Mouse (Mus musculus): ENCODE data around the gene Hmx2.

The Hmx2 gene

DNA sequence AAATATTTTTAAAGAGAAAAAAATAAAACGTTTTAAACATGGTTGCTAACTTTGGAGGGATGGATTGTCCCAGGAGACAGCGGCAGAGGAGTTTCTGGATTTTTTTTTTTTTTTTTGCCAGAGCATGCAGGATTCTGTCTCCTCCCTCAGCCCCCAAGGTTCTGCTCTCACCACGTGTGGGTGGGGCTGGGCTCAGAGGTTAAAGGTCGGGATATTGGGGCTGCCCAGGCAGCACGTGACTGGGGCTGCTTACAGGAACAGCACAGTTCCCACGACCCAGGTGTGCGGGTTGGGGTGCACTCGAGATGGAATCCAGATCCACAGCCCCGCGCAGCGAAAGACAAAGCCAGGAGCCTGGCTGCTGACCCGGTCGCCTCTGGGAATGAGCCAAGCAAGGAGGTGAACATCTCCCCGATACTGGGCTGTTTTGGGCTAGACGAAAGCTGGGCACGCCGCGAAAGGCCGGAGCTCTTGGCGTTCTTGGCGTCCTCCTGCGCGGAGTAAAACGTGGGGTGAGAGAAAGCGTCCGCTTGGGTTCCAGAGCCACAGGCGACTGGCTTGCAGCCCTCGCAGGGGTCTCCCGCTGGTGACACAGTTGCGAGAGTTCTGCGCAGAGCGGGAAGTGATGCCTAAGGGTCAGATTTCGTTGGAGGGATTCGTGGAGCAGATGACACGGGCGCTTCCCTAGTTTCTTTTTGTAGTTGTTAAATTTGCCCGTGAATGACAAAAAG, 8.1 kb downstream of the Hmx2 start:
- DNase-seq = peak in 1 of 2 experiments; percentile 54

DNA sequence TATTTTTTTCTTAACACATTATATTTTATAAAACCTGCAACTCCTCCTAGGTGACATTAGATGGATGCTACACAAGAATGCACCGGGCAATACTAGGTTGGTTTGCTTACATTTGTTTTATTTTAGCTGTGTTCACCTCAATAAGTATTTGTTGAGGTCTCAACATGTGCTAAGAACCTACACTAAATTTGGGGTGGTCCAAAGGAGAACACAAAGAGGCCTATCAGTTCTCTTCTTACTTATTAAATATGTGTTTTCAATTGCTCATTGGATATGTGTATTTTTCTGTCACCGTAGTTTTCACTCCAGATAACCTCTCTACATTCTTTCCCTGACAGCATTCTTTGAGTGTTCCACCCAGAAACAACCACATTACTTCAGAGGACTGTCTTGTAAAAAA, 9.2 kb downstream of the Hmx2 start:
- DNase-seq = no peak

DNA sequence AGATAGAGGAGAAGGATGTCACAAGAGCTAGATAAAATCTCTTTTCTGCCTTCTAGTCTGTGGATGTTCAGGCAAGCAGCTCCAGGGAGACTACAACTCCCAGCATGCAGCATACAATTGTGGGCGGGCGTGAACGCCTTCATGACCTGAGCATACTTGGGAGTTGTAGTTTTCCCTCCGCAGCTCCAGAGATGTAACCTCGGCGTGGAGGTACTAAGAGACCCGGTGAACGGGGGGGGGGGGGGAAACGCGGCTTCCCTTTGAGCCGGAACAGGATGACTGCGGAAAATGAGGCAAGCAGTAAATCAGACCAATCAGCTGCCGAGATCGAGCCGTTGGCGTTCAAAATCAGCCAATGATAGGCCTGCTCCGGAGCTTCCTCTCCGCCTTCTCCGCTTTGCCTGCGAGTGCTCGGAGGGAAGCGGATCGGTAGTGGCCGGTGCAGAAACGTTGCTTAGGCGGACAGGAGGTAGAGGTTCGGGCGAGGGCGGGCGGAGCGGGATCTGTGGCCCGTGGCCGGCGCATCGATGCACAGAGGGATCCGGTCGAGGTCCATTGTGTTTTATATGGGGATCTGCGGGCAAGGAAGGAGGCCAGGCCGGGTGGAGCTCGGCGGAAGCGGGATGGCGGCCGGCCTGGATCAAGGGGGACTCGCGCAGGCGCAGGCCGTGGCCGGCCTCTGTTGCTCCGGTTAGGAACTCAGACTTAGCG, 11.6 kb downstream of the Hmx2 start, which contains the start of gene Bub3:
Gene Bub3, plus strand, starts transcription at position 237 of the 711 bp plus-strand sequence.
- DNase-seq = peak; percentile 92 to 93

DNA sequence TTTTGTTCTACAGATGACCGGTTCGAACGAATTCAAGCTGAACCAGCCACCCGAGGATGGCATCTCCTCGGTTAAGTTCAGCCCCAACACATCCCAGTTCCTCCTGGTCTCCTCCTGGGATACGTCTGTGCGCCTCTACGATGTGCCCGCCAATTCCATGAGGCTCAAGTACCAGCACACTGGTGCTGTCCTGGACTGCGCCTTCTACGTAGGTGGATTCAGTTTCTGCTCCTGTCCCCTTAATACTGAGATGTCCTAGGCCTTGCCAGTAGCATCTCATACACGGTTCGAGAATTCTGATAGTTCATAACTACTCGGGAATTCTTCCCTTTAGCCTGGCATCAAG, 12.1 kb downstream of the Hmx2 start:
- no peak for DNase-seq

DNA sequence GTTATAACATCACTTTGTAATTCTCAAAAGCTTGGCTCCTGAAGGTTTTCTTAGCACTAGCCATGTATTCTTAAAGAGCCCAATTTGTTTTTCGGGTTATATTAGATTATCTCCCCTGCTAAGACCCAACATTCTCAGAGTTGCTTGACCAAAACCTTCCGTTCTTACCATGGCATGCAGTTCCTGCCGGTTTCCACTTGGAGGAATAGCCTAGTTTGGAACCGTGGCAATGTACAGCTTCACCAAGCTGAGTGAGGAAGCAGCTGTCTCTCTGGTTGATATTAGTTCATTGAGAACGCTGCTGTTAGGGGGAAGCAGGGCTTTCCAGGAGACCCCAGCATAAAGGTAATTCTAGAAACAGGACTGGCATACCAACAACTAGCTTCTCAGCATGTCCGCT, 26.7 kb downstream of the Hmx2 start:
- no peak for DNase-seq

DNA sequence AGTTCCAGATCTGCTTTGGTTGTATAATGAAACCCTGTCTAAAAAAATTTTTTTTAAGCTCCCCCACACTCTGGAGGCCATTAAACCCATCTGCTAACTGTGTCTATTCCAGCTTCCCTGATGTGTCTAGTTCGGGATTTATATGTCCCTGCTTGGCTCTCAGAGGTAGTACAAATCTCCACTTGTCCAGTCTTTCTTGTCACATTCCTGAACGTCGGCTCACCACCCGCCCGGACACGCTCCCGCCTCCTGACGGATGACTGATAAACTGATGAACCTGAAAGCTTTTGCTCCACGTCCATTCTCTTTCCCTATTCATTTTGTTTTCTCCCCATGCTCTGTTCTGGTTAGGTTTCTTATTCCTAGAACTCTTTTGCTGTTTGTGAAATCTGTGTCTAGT, 33.6 kb downstream of the Hmx2 start:
- no peak for DNase-seq

DNA sequence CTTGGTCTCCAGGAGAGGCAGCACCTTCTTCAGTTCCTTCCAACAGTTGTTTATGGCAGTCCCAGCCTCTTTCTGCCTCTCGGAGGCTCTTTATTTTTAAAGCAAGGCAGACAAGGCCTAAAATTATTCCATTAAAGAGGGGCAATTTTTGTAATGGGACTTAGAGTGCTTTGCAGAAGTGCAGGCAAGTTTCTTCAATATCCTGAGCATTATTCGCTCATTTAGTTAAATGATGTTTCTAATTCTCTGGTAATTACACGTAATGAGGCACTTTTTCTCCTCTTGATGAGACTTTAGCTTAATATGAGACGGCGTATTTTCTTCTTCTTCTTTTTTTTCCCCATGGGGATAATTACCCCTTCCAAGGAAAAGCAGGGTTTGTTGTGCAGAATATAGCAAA, 37.0 kb downstream of the Hmx2 start:
- DNase-seq = no peak

DNA sequence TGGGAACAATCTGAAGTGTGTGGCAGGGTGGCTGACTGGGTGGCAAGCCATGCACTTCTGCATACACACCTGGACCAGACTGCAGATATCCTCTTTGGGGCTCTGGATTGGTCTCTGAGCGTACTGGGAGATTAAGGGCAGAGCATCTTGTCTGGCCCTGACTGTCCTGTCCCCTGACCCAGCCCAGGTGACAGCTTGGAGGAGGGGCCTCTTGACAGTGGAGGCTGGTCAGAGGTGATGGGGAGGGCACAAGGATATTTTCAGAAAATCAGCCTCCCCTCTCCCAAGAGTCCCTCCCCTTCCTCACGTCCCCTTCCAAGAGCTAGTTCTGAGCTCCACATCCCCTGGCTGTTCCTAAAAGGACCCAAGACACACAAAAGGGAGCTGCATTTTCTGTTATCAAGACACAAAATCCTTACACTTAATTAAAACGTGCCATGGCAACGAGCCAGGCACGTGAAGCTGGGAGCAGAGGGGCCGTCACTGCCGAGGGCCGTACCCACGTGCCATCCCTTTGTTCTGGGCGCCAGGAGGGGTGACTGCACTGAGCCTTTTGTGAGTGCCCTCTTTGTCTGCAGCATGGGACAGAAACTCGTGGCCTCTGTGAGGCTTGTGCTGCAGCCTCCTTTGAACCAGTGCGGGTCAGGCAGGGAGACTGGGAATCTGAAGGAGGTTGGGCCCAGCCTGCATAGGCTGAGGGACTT, 49.4 kb downstream of the Hmx2 start:
- peak in 1 of 2 experiments; percentile 9 for DNase-seq

DNA sequence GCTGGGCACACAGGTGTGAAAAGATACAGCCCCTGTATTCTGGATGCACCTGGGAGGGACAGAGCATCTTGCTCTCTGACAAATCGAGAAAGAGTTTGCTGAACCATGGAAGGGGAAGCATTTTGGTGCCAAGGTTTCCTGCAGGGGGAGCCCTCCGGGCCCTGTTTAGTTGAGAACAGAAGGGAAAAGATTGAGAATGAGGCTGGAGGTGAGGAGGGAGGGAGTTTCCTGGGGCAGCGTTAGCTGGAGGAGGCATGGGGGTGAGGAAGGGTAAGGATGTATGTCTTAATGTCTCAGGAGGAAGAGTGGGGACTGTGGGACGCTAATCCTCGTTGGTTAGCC, 49.9 kb downstream of the Hmx2 start:
- DNase-seq = peak; percentile 21 to 44

DNA sequence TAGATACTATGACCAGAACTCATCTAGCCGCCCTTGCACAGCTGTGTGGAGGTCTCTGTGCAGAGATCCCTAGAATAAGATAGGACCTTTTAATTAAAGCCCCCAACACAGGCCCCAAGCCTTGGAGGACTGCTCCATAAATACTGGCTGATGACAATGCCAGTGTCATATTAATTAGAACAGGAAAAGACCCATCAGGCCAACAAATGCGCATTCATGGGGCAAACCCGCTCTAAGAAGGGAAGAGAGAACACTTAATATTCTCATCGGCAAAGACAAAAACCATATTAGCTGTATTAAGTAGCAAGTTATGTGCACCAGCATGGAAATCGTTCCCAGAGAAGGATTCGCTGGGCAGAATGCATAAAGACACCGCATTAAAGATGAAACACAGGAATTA, 53.5 kb downstream of the Hmx2 start:
- no peak for DNase-seq

DNA sequence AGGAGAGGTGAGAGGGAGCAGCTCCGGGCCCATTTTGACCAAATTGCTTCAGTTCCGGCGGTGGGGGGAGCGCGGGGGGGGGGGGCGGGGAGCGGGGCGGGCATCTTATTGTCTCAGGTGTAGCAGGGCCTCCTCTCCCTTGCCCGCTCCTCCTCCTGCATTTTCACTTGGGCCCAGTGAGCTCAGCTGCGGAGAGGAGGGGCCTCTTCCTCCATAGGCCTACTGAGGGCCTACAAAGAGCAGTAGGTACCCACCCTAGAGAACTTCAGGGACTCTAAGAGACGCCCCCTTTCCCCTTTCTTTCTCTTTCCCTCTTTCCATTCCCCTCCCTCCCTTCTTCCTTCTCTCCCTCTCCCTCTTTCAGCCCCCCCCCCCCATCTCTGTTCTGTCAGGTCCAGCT, 54.6 kb downstream of the Hmx2 start:
- no peak for DNase-seq

DNA sequence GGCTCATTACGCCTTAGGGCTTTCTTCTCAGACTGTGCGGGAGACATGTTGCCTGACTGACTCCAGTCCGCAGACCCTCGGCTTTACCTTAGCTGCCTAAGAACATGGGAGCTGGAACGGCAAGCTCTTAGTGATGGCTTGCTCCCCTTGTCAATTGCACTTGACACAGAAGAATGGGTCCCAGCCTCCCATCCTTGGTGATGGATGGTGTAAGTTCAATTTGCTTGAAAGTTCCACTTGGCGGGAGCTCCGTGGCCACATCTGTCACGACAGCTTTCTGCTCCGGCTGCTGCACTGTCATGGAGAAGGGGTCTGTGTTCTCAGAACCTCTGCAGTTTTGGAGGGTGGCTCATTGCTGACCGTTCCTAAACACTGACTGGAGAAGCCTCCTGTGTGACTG, 56.4 kb downstream of the Hmx2 start:
- no peak for DNase-seq

DNA sequence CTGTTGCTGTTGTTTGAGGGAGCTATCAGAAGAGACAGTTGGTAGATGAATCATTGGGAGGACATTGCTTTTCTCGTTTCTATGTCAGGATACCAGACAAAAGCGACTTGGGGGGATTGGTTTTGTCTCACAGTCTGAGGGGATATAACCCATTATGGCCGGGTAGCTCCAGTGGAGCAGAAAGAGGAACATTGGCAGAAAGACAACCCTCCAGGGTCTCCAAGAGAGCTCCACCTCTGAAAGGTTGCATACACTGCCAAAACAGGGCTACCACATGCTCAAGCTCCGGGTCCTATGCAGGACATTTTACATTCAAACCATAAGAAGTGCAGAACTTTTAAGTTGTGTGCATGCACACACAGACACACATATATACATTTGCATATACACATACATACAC, 56.9 kb downstream of the Hmx2 start:
- DNase-seq = no peak

Data from cerebellum, postnatal 25 days (tissue).